Mouse (Mus musculus) heart, adult 2 months (tissue): ENCODE measurements at regions not wholly inside any gene's neighbourhood (a gene's known extent, or its start where the extent isn't known, plus 50 kb on each side); places are given as distances from the start of the nearest gene placed in this dataset.

Experiments
- CTCF ChIP-seq: fragments of 200-600 bp; IDR thresholded peaks from 2 replicates; pipeline ENCODE4 v1.8.1; 2022; ENCODE audit warnings: antibody characterized with exemption, mild to moderate bottlenecking, moderate library complexity
- EP300 ChIP-seq: fragments of 200-500 bp; IDR thresholded peaks from 2 replicates; pipeline ENCODE4 v1.6.1; 2011; ENCODE audit warnings: low read depth, low read length, control low read depth; ENCODE audit not compliant: insufficient read depth
- POLR2A ChIP-seq: fragments of 200-500 bp; IDR thresholded peaks from 2 replicates; pipeline ENCODE4 v1.6.1; 2011; ENCODE audit warnings: mild to moderate bottlenecking, low read depth, low read length, control low read depth; ENCODE audit not compliant: insufficient read depth

GRCm38 (mm10) chr1:63928361-63928760 lies 159.3 kb upstream of the 4933402D24Rik start:
- TF ChIP-seq CTCF: no peak
- no peak for TF ChIP-seq POLR2A
- TF ChIP-seq EP300: no peak
